Mouse (Mus musculus): ENCODE measurements around the gene Sprr2j-ps. TPM values are rescaled to one million over a fixed set of nuclear protein-coding genes. Genes with fewer than 3 reads are reported as not detected.

Gene Sprr2j-ps
- polyA plus RNA-seq (2012; rRNA removed), result not detected in 2 replicates

DNA sequence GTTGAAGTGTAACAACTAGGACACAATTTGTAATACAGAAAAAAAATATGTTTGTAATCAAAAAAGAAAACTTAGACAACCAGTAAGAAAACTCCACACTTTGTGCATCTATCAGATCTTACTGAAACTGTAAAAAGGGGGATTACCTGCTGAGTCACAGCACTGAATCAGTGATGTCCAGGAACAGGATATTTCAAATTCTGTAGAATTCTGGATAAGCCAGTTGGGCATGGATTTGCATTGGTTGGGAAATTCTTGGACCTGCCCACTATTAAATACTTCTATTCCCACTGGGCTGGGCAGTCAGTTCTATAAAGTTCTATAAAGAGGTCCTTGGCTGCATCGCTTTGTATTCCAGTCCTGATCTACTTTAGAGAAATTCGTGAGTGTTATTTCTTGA is at the start of gene Sprr2j-ps:
Gene Sprr2j-ps, plus strand, starts transcription at position 301 of the 400 bp plus-strand sequence.
- DNase-seq (ENCODE audit: low read depth), result no peak
- no peak for TF ChIP-seq POLR2A (IDR thresholded peaks at IDR 0.05; ENCODE audit: borderline replicate concordance, extremely low read depth, insufficient read depth, insufficient read length, poor library complexity, severe bottlenecking)
- no peak for TF ChIP-seq CTCF (IDR thresholded peaks at IDR 0.05; ENCODE audit: borderline replicate concordance, extremely low read depth, insufficient read depth, insufficient read length)

DNA sequence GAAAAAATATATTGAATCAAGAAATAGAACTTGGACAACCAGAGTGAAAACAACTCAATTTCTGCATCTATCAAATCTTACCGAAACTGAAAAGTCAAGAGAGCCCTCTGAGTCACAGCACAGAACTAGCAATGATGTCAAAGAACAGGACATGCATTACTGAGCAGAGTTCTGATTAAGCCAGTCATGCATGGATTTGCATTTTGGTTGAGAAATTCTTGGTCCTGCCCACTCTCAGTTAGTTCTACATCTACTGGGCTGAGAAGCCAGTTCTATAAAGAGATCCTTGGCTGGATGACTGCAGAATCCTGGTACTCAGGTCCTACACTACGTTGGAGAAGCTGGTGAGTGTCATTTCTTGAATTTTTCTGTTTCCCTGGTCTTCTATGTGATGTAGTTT is 44.3 kb upstream of the Sprr2j-ps start:
- no peak for DNase-seq (ENCODE audit: low read depth)
- TF ChIP-seq POLR2A (IDR thresholded peaks at IDR 0.05; ENCODE audit: borderline replicate concordance, extremely low read depth, insufficient read depth, insufficient read length, poor library complexity, severe bottlenecking) (no peak), CTCF (IDR thresholded peaks at IDR 0.05; ENCODE audit: borderline replicate concordance, extremely low read depth, insufficient read depth, insufficient read length) (no peak)

DNA sequence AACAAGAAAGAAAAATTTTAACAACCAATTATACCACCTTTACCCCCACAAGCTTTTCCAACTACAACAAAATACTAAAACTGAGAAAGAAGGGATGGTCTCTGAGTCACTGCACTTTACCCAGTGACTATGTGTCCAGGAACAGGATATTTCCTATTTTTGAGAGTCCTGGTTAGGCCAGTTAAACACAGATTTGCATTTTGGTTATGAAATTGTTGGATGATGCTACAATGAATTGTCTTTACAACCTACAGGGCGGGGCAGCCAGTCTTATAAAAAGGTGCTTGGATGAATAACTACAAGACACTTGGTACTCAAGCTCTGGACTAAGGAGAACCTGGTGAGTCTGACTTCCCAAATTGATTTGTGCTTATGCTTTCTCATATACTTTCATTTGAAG is 32.5 kb upstream of the Sprr2j-ps start, which contains the start of gene Sprr2h:
Gene Sprr2h, plus strand, starts transcription at position 301 of the 400 bp plus-strand sequence.
- no peak for DNase-seq (ENCODE audit: low read depth)
- TF ChIP-seq POLR2A (IDR thresholded peaks at IDR 0.05; ENCODE audit: borderline replicate concordance, extremely low read depth, insufficient read depth, insufficient read length, poor library complexity, severe bottlenecking) (no peak), CTCF (IDR thresholded peaks at IDR 0.05; ENCODE audit: borderline replicate concordance, extremely low read depth, insufficient read depth, insufficient read length) (no peak)

DNA sequence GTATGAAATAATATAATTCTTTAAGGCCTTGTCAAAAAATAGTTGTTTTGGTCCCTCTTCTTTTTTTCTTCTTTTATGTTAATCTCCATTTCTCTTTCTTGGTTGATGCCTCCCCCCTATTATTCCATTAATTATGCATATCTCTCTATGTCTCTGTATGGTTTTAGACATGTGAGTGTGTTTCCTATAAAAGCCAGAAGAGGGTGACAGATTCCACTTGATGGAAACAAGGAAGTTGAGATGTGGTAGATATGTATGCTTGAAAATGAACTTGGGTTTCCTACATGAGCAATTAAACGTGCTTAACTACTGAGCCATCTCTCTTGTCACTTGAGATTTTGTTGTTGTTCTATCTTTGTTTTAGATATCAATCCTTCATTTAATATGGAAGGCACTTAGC is 23.6 kb upstream of the Sprr2j-ps start:
- peak; percentile 22 for DNase-seq (ENCODE audit: low read depth)
- TF ChIP-seq POLR2A (IDR thresholded peaks at IDR 0.05; ENCODE audit: borderline replicate concordance, extremely low read depth, insufficient read depth, insufficient read length, poor library complexity, severe bottlenecking) (no peak), CTCF (IDR thresholded peaks at IDR 0.05; ENCODE audit: borderline replicate concordance, extremely low read depth, insufficient read depth, insufficient read length) (no peak)

DNA sequence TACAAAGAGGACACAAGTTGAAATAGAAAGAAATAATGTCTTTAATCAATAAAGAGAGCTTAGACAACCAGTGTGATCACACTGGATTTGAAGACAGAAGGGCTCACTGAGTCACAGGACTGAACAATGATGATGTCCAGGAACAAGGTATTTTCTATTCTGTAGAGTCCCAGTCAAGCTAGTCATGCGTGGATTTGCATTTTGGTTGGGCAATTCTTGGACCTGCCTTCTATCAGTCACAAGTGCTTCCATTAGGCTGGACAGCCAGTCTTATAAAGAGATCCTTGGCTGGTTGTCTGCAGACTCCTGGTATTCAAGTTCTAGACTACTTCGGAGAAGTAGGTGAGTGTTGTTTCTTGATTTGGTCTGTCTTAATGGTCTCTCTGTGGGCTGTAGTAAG is 10.2 kb upstream of the Sprr2j-ps start, which contains the start of gene Sprr2i:
Gene Sprr2i, plus strand, starts transcription at position 301 of the 400 bp plus-strand sequence.
- no peak for DNase-seq (ENCODE audit: low read depth)
- TF ChIP-seq CTCF (IDR thresholded peaks at IDR 0.05; ENCODE audit: borderline replicate concordance, extremely low read depth, insufficient read depth, insufficient read length) (no peak), POLR2A (IDR thresholded peaks at IDR 0.05; ENCODE audit: borderline replicate concordance, extremely low read depth, insufficient read depth, insufficient read length, poor library complexity, severe bottlenecking) (no peak)

DNA sequence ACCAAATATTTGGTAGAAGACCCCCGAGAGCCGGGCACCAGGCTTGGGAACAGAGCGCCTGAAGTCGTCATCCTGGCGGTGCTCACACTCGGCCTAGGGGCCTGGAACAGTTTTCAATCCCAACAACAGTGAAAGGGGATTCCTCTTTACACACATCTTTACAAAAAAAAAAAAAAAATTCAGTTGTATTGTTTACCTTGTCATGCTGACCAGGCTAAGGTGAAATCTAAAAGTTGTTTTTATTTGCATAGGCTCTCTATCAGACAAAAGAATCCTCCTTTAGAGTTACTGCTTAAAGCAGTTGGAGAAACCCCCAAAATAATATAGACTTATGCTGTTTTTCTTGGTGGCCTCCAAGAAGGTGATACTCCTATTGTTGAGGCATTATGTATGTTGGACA is 11.4 kb downstream of the Sprr2j-ps start, which contains the start of gene Gm9774:
Gene Gm9774, minus strand, starts transcription at position 101 of the 400 bp plus-strand sequence.
- DNase-seq (ENCODE audit: low read depth), result no peak
- TF ChIP-seq CTCF (IDR thresholded peaks at IDR 0.05; ENCODE audit: borderline replicate concordance, extremely low read depth, insufficient read depth, insufficient read length) (no peak), POLR2A (IDR thresholded peaks at IDR 0.05; ENCODE audit: borderline replicate concordance, extremely low read depth, insufficient read depth, insufficient read length, poor library complexity, severe bottlenecking) (no peak)

DNA sequence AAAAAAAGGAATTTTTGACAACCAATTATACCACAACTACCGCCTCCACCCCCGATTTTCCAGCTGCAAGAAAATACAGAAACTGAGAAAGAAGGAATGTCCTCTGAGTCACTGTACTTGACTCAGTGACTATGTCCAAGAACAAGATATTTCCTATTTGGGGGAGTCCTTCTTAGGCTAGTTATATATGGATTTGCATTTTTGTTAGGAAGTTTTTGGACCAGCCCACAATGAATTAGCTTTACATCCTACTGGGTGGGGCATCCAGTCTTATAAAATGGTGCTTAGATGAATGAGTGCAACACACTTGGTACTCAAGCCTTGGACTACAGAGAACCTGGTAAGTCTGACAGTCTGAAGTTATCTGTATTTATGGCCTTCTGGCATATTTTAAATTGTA is 14.4 kb downstream of the Sprr2j-ps start, which contains the start of gene Sprr2k:
Gene Sprr2k, plus strand, starts transcription at position 301 of the 400 bp plus-strand sequence.
- DNase-seq (ENCODE audit: low read depth), result no peak
- TF ChIP-seq POLR2A (IDR thresholded peaks at IDR 0.05; ENCODE audit: borderline replicate concordance, extremely low read depth, insufficient read depth, insufficient read length, poor library complexity, severe bottlenecking) (no peak), CTCF (IDR thresholded peaks at IDR 0.05; ENCODE audit: borderline replicate concordance, extremely low read depth, insufficient read depth, insufficient read length) (no peak)

DNA sequence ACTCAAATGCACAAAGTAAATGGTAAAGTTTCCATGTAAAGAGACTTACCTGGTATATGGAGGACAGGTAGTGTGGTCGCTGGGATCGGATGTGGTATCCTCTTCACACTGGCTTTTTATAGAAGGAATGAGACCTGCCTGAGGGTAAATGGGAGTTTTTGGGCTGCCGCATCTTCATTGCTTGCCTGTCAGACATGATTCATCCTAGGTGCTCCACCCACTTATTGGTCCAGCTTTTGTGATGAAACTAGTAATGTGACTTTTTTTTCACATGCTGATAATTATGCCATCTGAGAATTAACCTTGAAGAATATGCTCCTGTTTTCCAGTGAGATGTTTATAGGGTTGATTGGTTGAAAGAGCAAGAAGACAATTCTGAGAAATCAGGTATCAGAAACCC is 20.8 kb downstream of the Sprr2j-ps start, which contains the start of gene Sprr1b:
Gene Sprr1b, minus strand, starts transcription at position 101 of the 400 bp plus-strand sequence.
- no peak for TF ChIP-seq CTCF (IDR thresholded peaks at IDR 0.05; ENCODE audit: borderline replicate concordance, extremely low read depth, insufficient read depth, insufficient read length)
- no peak for TF ChIP-seq POLR2A (IDR thresholded peaks at IDR 0.05; ENCODE audit: borderline replicate concordance, extremely low read depth, insufficient read depth, insufficient read length, poor library complexity, severe bottlenecking)
- DNase-seq (ENCODE audit: low read depth), result no peak

DNA sequence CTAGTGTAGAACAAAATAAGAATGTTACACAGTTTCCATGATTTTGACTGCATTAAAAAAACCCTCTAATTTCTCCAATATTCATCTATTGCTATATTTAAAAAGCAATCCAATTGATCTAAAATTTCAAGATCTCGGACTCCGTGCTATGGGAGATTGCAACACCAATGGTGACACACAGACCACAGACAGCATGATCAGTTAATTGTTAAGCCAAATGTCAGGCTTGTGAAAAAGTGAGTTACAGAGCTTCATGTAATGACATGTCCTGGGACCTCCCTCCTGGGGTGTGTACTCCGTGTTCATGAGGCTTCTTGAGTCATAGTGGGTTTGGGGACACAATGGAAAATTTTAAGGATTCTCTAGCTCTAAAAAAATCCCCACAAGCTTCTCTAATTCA is 22.3 kb downstream of the Sprr2j-ps start:
- no peak for TF ChIP-seq CTCF (IDR thresholded peaks at IDR 0.05; ENCODE audit: borderline replicate concordance, extremely low read depth, insufficient read depth, insufficient read length)
- no peak for TF ChIP-seq POLR2A (IDR thresholded peaks at IDR 0.05; ENCODE audit: borderline replicate concordance, extremely low read depth, insufficient read depth, insufficient read length, poor library complexity, severe bottlenecking)
- DNase-seq (ENCODE audit: low read depth), result no peak

DNA sequence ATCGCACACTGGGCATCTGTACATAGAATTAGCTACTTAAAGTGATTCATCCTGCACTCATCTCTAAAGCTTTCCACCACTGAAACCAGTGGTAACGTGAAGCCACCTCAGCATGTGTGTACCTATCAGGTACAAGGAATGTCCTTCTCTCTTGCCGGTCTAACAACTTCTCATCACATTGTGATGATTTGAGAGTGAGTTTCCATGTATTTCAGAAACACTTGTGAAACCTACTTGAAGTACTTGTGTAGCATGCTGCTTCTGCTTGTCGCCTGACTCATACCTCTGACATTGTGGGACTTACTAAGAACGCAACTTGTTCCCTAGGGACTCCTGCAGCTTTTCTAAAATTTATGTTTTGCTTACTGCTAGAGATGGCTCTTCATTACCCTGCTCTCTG is 37.3 kb downstream of the Sprr2j-ps start:
- TF ChIP-seq POLR2A (IDR thresholded peaks at IDR 0.05; ENCODE audit: borderline replicate concordance, extremely low read depth, insufficient read depth, insufficient read length, poor library complexity, severe bottlenecking) (no peak), CTCF (IDR thresholded peaks at IDR 0.05; ENCODE audit: borderline replicate concordance, extremely low read depth, insufficient read depth, insufficient read length) (no peak)
- no peak for DNase-seq (ENCODE audit: low read depth)

DNA sequence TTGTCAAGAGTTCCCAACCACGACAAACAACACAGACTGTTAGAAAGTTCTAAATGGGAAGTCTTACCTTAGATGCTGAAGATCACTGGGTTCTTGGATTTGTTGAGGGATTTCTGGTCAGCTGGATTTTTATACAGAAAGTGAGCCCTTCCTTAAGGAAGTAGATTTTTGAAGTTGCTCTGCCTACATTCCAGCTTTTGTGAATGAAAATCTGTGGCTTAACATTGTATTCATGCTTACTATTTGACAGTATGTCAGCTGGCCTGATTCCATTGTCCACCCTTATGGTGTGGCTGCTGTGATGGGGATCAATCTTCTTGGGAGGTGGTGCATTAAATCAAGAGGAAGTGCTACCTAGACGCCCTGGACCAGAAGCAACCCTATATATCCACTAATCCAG is 40.7 kb downstream of the Sprr2j-ps start, which contains the start of gene Sprr3:
Gene Sprr3, minus strand, starts transcription at position 101 of the 400 bp plus-strand sequence.
- no peak for DNase-seq (ENCODE audit: low read depth)
- TF ChIP-seq POLR2A (IDR thresholded peaks at IDR 0.05; ENCODE audit: borderline replicate concordance, extremely low read depth, insufficient read depth, insufficient read length, poor library complexity, severe bottlenecking) (no peak), CTCF (IDR thresholded peaks at IDR 0.05; ENCODE audit: borderline replicate concordance, extremely low read depth, insufficient read depth, insufficient read length) (no peak)

DNA sequence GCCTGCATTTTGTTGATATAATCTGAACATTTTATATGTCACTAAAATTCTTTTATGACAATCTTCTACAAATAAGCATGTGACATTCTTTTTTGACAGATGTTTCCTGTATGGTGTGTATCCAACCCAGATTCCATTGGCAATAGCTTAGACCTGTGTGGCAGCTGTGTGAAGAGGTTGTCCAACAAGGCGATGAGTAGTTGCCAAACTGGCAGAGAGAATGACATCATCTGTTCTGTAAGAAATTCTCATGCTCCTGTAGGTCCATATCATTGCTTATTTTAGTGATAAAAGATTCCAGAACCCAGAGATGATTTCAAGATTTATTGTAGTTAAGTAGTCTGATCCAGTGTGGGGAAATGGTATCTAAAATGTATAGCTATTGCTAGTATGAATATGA is 48.7 kb downstream of the Sprr2j-ps start:
- DNase-seq (ENCODE audit: low read depth), result no peak
- TF ChIP-seq POLR2A (IDR thresholded peaks at IDR 0.05; ENCODE audit: borderline replicate concordance, extremely low read depth, insufficient read depth, insufficient read length, poor library complexity, severe bottlenecking) (no peak), CTCF (IDR thresholded peaks at IDR 0.05; ENCODE audit: borderline replicate concordance, extremely low read depth, insufficient read depth, insufficient read length) (no peak)

Measured in brain, embryonic 14.5 days (tissue).